Mouse (Mus musculus): ENCODE data around the gene Ppp2r5a.

- TF ChIP-seq CTCF (IDR thresholded peaks at IDR 0.05; ENCODE audit: control insufficient read depth, insufficient read depth, insufficient replicate concordance, low read depth, low read length), result no peak
- TF ChIP-seq POLR2A (IDR thresholded peaks at IDR 0.05; ENCODE audit: control insufficient read depth, low read depth, low read length), result no peak
These were observed 89.1 kb downstream of the Ppp2r5a start for GRCm38 (mm10) chr1:191313926-191314325.

All from testis, adult 2 months (tissue).